8 mouse cellular contexts compared by ENCODE assay signal in the genomic region with DNA sequence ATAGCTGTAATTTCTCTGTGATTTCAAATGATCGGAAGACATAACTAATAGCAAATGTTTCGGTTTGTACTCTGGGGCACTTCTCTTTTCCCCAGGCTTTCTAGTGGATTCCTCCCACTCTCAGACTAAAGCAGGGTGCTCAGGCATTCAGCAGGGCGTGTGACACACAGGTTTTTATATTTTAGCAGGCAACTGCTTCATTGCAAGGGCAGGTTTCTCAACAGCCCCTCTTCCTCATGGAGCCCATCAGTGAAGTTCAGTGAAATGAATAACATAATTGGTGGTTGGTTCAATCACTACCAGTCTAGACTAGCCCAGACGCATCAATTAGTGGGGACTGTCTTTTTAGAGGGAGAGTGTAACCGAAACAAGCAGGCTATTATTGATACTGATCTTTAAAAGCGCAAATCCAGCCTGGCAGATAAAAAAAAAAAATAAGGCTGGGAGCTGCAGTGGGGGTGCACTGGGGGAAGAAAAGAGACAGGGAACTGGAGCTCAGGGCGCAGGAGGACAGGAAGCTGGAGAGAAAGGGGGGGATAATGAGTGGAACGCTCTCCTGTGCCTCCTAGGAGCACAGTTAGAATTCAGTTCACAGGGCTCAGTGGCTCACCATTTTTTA.
DNase-seq lines count a peak whose midpoint lies in the region; ATAC-seq and TF ChIP-seq lines count a peak whose summit lies in the region.
"Had no signal": no experiment of that assay in that cellular context is flagged by ENCODE, and none has a peak within 500 bp of the region (broad histone marks: within the 10 kb centered on the region; RNA-seq: fewer than 3 reads in every experiment).

No protein-coding gene starts in this region.

- peak overlapping the region; percentile 81 for H3K27ac ChIP-seq in lung, embryonic 14.5 days (ENCODE audit: low read depth)
- H3K27ac ChIP-seq in embryonic facial prominence, embryonic 13.5 days: peak overlapping the region; percentile 100
- H3K27ac ChIP-seq in hindbrain, embryonic 13.5 days: peak overlapping the region; percentile 100
- H3K27ac ChIP-seq: liver, embryonic 15.5 days had no signal

- peak overlapping the region; percentile 25 for H3ac ChIP-seq in myocyte (ENCODE audit: control insufficient read depth, insufficient read length)

- peak overlapping the region; percentile 55 for H3K4me3 ChIP-seq in lung, embryonic 14.5 days (ENCODE audit: low read depth, low read length)
- H3K4me3 ChIP-seq in embryonic facial prominence, embryonic 13.5 days: peak overlapping the region; percentile 72
- H3K4me3 ChIP-seq in hindbrain, embryonic 13.5 days: peak overlapping the region; percentile 82
- peak overlapping the region; percentile 96 for H3K4me3 ChIP-seq in myocyte
- H3K4me3 ChIP-seq: liver, embryonic 15.5 days had no signal

- H3K4me1 ChIP-seq in lung, embryonic 14.5 days (ENCODE audit: insufficient read depth): peaks cover 8% of the 10 kb centered on the region
- peaks cover 32% of the 10 kb centered on the region for H3K4me1 ChIP-seq in embryonic facial prominence, embryonic 13.5 days
- peaks cover 28% of the 10 kb centered on the region for H3K4me1 ChIP-seq in hindbrain, embryonic 13.5 days (replicated peaks)
- H3K4me1 ChIP-seq: liver, embryonic 15.5 days had no signal

- TF ChIP-seq POLR2A in myocyte (IDR thresholded peaks at IDR 0.05; ENCODE audit: insufficient read length, low read depth): no peak

- peak overlapping the region; percentile 77 for H3K9ac ChIP-seq in lung, embryonic 14.5 days
- H3K9ac ChIP-seq in embryonic facial prominence, embryonic 13.5 days: peak overlapping the region; percentile 96
- peak overlapping the region; percentile 100 for H3K9ac ChIP-seq in hindbrain, embryonic 13.5 days
- H3K9ac ChIP-seq: liver, embryonic 15.5 days had no signal

- WGBS in lung, embryonic 14.5 days: 19% methylated on average over 8 of the region's 8 CpGs
- WGBS in embryonic facial prominence, embryonic 13.5 days: 4% methylated on average over 8 of the region's 8 CpGs
- 10% methylated on average over 8 of the region's 8 CpGs for WGBS in hindbrain, embryonic 13.5 days

- no peaks in the 10 kb centered on the region for H3K9me3 ChIP-seq in lung, embryonic 14.5 days (ENCODE audit: low read depth, low read length)
- no peaks in the 10 kb centered on the region for H3K9me3 ChIP-seq in embryonic facial prominence, embryonic 13.5 days
- H3K9me3 ChIP-seq in hindbrain, embryonic 13.5 days: no peaks in the 10 kb centered on the region
- H3K9me3 ChIP-seq: liver, embryonic 15.5 days had no signal

- TF ChIP-seq CTCF in lung, embryonic 14.5 days (IDR thresholded peaks at IDR 0.05; ENCODE audit: low read depth): no peak

- H3K79me2 ChIP-seq in myocyte (ENCODE audit: control insufficient read depth, insufficient read depth): peaks cover 88% of the 10 kb centered on the region

- 0 out of 2 replicates have a peak, but pooled peaks cover 4% of the 10 kb centered on the region for H3K27me3 ChIP-seq in lung, embryonic 14.5 days (ENCODE audit: insufficient read depth, low read length)
- H3K27me3 ChIP-seq in embryonic facial prominence, embryonic 13.5 days: no peaks in the 10 kb centered on the region
- no peaks in the 10 kb centered on the region for H3K27me3 ChIP-seq in hindbrain, embryonic 13.5 days
- no peaks in the 10 kb centered on the region for H3K27me3 ChIP-seq in myocyte (ENCODE audit: control insufficient read depth, insufficient read depth, insufficient read length)

- H3K36me3 ChIP-seq in lung, embryonic 14.5 days (ENCODE audit: insufficient read depth): peaks cover under 1% of the 10 kb centered on the region; the same call in 1 of the 2 replicates
- H3K36me3 ChIP-seq in embryonic facial prominence, embryonic 13.5 days: peaks cover 20% of the 10 kb centered on the region
- H3K36me3 ChIP-seq in hindbrain, embryonic 13.5 days: peaks cover 11% of the 10 kb centered on the region
- H3K36me3 ChIP-seq in myocyte (ENCODE audit: control insufficient read depth, insufficient read depth): peaks cover 12% of the 10 kb centered on the region
- H3K36me3 ChIP-seq: liver, embryonic 15.5 days had no signal

- H3K4me2 ChIP-seq in lung, embryonic 14.5 days: peak overlapping the region; percentile 80
- H3K4me2 ChIP-seq in embryonic facial prominence, embryonic 13.5 days: peak overlapping the region; percentile 75
- peak overlapping the region; percentile 82 for H3K4me2 ChIP-seq in hindbrain, embryonic 13.5 days
- H3K4me2 ChIP-seq in myocyte (ENCODE audit: low read depth): peak overlapping the region; percentile 85
- H3K4me2 ChIP-seq: liver, embryonic 15.5 days had no signal

- DNase-seq in lung, embryonic 14.5 days: peak; percentile 30
- no peak for DNase-seq in lung, postnatal 4 days
- DNase-seq in urinary bladder, postnatal 25 days (ENCODE audit: low spot score): no peak

- no peak for ATAC-seq in lung, embryonic 14.5 days (ENCODE audit: insufficient read depth)
- no peak for ATAC-seq in embryonic facial prominence, embryonic 13.5 days (ENCODE audit: insufficient number of reproducible peaks, insufficient read depth, low FRiP score, low TSS enrichment, low read depth)
- no peak for ATAC-seq in hindbrain, embryonic 13.5 days (ENCODE audit: low FRiP score)
- ATAC-seq in CD4-positive, CD25-positive, alpha-beta regulatory T cell, adult 4 months: no peak

TF ChIP-seq in myocyte, 11 proteins besides CTCF, POLR2A, EP300 and RAD21:
- TF ChIP-seq REST (IDR thresholded peaks at IDR 0.05; ENCODE audit: insufficient read depth, insufficient read length): no peak
